Mouse (Mus musculus): ENCODE measurements around the gene Scube1. TPM values are rescaled to one million over a fixed set of nuclear protein-coding genes. Genes with fewer than 3 reads are reported as not detected.

Scube1 gene
- total and polyA plus RNA-seq, 3 experiments = not detected

GRCm38 (mm10) chr15:83667501-83667900 lies 57.3 kb downstream of the Scube1 start:
- dilution Hi-C loops (cut with MboI; ENCODE audit: extremely low pct_ligation_motif_present, extremely low pct_unique_long_range_greater_than_20kb, low sequenced_read_pairs) = no loop called here
- Histone ChIP-seq H3K79me2 (replicated peaks; ENCODE audit: control insufficient read depth, extremely low read depth, insufficient read depth, poor library complexity, severe bottlenecking) (no peaks in the 10 kb centered on the region), H3K27me3 (replicated peaks) (peaks cover 92% of the 10 kb centered on the region), H3K36me3 (replicated peaks in 1 of 2; ENCODE audit: control insufficient read depth in 1 of 2, insufficient read depth in 1 of 2, low read length in 1 of 2) (no peaks in the 10 kb centered on the region), H3K4me3 (replicated peaks in 1 of 3; ENCODE audit: low read depth in 2 of 3, low read length in 2 of 3, poor library complexity in 1 of 3) (no peak overlapping the region), H3K27ac (ENCODE audit: insufficient read depth, low read depth) (no peak overlapping the region), H3K4me2 (ENCODE audit: insufficient read depth, low read depth, poor library complexity, severe bottlenecking) (no peak overlapping the region), H3K4me1 (ENCODE audit: control insufficient read depth in 1 of 2, insufficient read depth in 2 of 2) (no peaks in the 10 kb centered on the region), H3K9ac (ENCODE audit: insufficient read depth, low read depth) (no peak overlapping the region), H3K9me3 (replicated peaks; ENCODE audit: low read length) (no peaks in the 10 kb centered on the region)
- in situ Hi-C loops (cut with MboI; ENCODE audit: low pct_ligation_motif_present, low pct_unique_long_range_greater_than_20kb, low sequenced_read_pairs) = no loop called here
- no peak for DNase-seq (ENCODE audit: extremely low read depth)
- no peak for TF ChIP-seq NRF1 (IDR thresholded peaks at IDR 0.05; ENCODE audit: low read depth, low read length)
- TF ChIP-seq GABPA (IDR thresholded peaks at IDR 0.05; ENCODE audit: insufficient replicate concordance, low read depth, low read length) = no peak

GRCm38 (mm10) chr15:83666418-83666817 lies 58.4 kb downstream of the Scube1 start:
- no peak overlapping the region for H3K4me3 ChIP-seq (replicated peaks in 1 of 3; ENCODE audit: low read depth in 2 of 3, low read length in 2 of 3, poor library complexity in 1 of 3)
- no peak for DNase-seq (ENCODE audit: extremely low read depth)
- H3K9ac ChIP-seq (ENCODE audit: insufficient read depth, low read depth) = no peak overlapping the region
- H3K27me3 ChIP-seq (replicated peaks) = peaks cover 93% of the 10 kb centered on the region
- no peak overlapping the region for H3K4me2 ChIP-seq (ENCODE audit: insufficient read depth, low read depth, poor library complexity, severe bottlenecking)
- no peaks in the 10 kb centered on the region for H3K9me3 ChIP-seq (replicated peaks; ENCODE audit: low read length)
- TF ChIP-seq ZMIZ1 (IDR thresholded peaks at IDR 0.05; ENCODE audit: low read depth, low read length) = no peak
- TF ChIP-seq SIN3A (IDR thresholded peaks at IDR 0.05; ENCODE audit: low read length) = no peak
- no peak for TF ChIP-seq MAX (IDR thresholded peaks at IDR 0.05; ENCODE audit: low read length)
- TF ChIP-seq MXI1 (IDR thresholded peaks at IDR 0.05; ENCODE audit: low read depth, low read length) = no peak
- no peak for TF ChIP-seq SMC3 (IDR thresholded peaks at IDR 0.05; ENCODE audit: low read depth, low read length)
- no peak for TF ChIP-seq IRF4 (IDR thresholded peaks at IDR 0.05; ENCODE audit: low read depth, low read length)
- TF ChIP-seq MAFK (IDR thresholded peaks at IDR 0.05; ENCODE audit: insufficient replicate concordance, low read length) = no peak
- no peak for TF ChIP-seq POLR2AphosphoS2 (IDR thresholded peaks at IDR 0.05; ENCODE audit: low read depth, low read length)
- TF ChIP-seq NRF1 (IDR thresholded peaks at IDR 0.05; ENCODE audit: low read depth, low read length) = no peak
- no peak for TF ChIP-seq USF2 (conservative IDR thresholded peaks at IDR 0.05; ENCODE audit: low read depth, low read length)
- no peak overlapping the region for H3K27ac ChIP-seq (ENCODE audit: insufficient read depth, low read depth)
- no peaks in the 10 kb centered on the region for H3K36me3 ChIP-seq (replicated peaks in 1 of 2; ENCODE audit: control insufficient read depth in 1 of 2, insufficient read depth in 1 of 2, low read length in 1 of 2)
- dilution Hi-C loops (cut with MboI; ENCODE audit: extremely low pct_ligation_motif_present, extremely low pct_unique_long_range_greater_than_20kb, low sequenced_read_pairs) = no loop called here
- in situ Hi-C loops (cut with MboI; ENCODE audit: low pct_ligation_motif_present, low pct_unique_long_range_greater_than_20kb, low sequenced_read_pairs) = no loop called here
- H3K79me2 ChIP-seq (replicated peaks; ENCODE audit: control insufficient read depth, extremely low read depth, insufficient read depth, poor library complexity, severe bottlenecking) = no peaks in the 10 kb centered on the region
- no peaks in the 10 kb centered on the region for H3K4me1 ChIP-seq (ENCODE audit: control insufficient read depth in 1 of 2, insufficient read depth in 2 of 2)

- in situ Hi-C loops (cut with MboI; ENCODE audit: low pct_ligation_motif_present, low pct_unique_long_range_greater_than_20kb, low sequenced_read_pairs) = no loop called here
- no peaks in the 10 kb centered on the region for H3K4me1 ChIP-seq (ENCODE audit: control insufficient read depth in 1 of 2, insufficient read depth in 2 of 2)
- no peak for DNase-seq (ENCODE audit: extremely low read depth)
- H3K27me3 ChIP-seq (replicated peaks) = peaks cover 93% of the 10 kb centered on the region
- H3K4me2 ChIP-seq (ENCODE audit: insufficient read depth, low read depth, poor library complexity, severe bottlenecking) = no peak overlapping the region
- dilution Hi-C loops (cut with MboI; ENCODE audit: extremely low pct_ligation_motif_present, extremely low pct_unique_long_range_greater_than_20kb, low sequenced_read_pairs) = no loop called here
- H3K9ac ChIP-seq (ENCODE audit: insufficient read depth, low read depth) = no peak overlapping the region
- no peak overlapping the region for H3K27ac ChIP-seq (ENCODE audit: insufficient read depth, low read depth)
- H3K36me3 ChIP-seq (replicated peaks in 1 of 2; ENCODE audit: control insufficient read depth in 1 of 2, insufficient read depth in 1 of 2, low read length in 1 of 2) = no peaks in the 10 kb centered on the region
- TF ChIP-seq CTCF (conservative IDR thresholded peaks at IDR 0.05 in 1 of 2, IDR thresholded peaks at IDR 0.05 in 1 of 2; ENCODE audit: low read depth in 2 of 2, low read length in 2 of 2) (no peak), ELF1 (IDR thresholded peaks at IDR 0.05; ENCODE audit: low read depth, low read length) (no peak), MXI1 (IDR thresholded peaks at IDR 0.05; ENCODE audit: low read depth, low read length) (no peak), JUN (IDR thresholded peaks at IDR 0.05; ENCODE audit: insufficient read depth, low read depth, low read length) (no peak), SIN3A (IDR thresholded peaks at IDR 0.05; ENCODE audit: low read length) (no peak), USF1 (IDR thresholded peaks at IDR 0.05; ENCODE audit: low read depth, low read length) (no peak), HCFC1 (IDR thresholded peaks at IDR 0.05; ENCODE audit: low read depth, low read length) (no peak), NELFE (IDR thresholded peaks at IDR 0.05; ENCODE audit: low read depth, low read length) (no peak), ZMIZ1 (IDR thresholded peaks at IDR 0.05; ENCODE audit: low read depth, low read length) (no peak), KAT2A (IDR thresholded peaks at IDR 0.05; ENCODE audit: insufficient replicate concordance, low read length) (no peak), POLR2AphosphoS2 (IDR thresholded peaks at IDR 0.05; ENCODE audit: low read depth, low read length) (no peak), IRF4 (IDR thresholded peaks at IDR 0.05; ENCODE audit: low read depth, low read length) (no peak), GABPA (IDR thresholded peaks at IDR 0.05; ENCODE audit: insufficient replicate concordance, low read depth, low read length) (no peak), MYC (IDR thresholded peaks at IDR 0.05; ENCODE audit: low read depth, low read length) (no peak)
- no peaks in the 10 kb centered on the region for H3K79me2 ChIP-seq (replicated peaks; ENCODE audit: control insufficient read depth, extremely low read depth, insufficient read depth, poor library complexity, severe bottlenecking)
- no peak overlapping the region for H3K4me3 ChIP-seq (replicated peaks in 1 of 3; ENCODE audit: low read depth in 2 of 3, low read length in 2 of 3, poor library complexity in 1 of 3)
- H3K9me3 ChIP-seq (replicated peaks; ENCODE audit: low read length) = no peaks in the 10 kb centered on the region
These were observed 58.8 kb downstream of the Scube1 start for GRCm38 (mm10) chr15:83665993-83666392.

Data from CH12.LX (cell line).